Mouse (Mus musculus): ENCODE measurements around the gene Car11. TPM values are rescaled to one million over a fixed set of nuclear protein-coding genes. Genes with fewer than 3 reads are reported as not detected.

The Car11 gene
- not detected for total RNA-seq (2023)

GRCm38 (mm10) chr7:45699523-45700141, at the start of gene Car11:
TSS of gene Car11 (plus strand) at chr7:45699843.

GRCm38 (mm10) chr7:45666161-45666560, 33.5 kb upstream of the Car11 start, which contains the start of gene Fut2:
TSS of gene Fut2 (minus strand) at chr7:45666394.

GRCm38 (mm10) chr7:45683396-45684050, 16.1 kb upstream of the Car11 start, which contains the start of gene Ntn5:
TSS of gene Ntn5 (plus strand) at chr7:45684022.

GRCm38 (mm10) chr7:45693921-45694591, 5.6 kb upstream of the Car11 start, which contains the start of gene Sec1:
TSS of gene Sec1 (minus strand) at chr7:45694402.

GRCm38 (mm10) chr7:45704730-45705442, 5.2 kb downstream of the Car11 start, which contains the start of gene Dbp:
TSS of gene Dbp (plus strand) at chr7:45705088.

GRCm38 (mm10) chr7:45715090-45715708, 15.6 kb downstream of the Car11 start, which contains the start of gene Rpl18:
TSS of gene Rpl18 (plus strand) at chr7:45715457.

GRCm38 (mm10) chr7:45717918-45718297, 18.3 kb downstream of the Car11 start, which contains the start of gene Sphk2:
TSS of gene Sphk2 (minus strand) at chr7:45718002.

GRCm38 (mm10) chr7:45720413-45721233, 21.0 kb downstream of the Car11 start, which contains the start of gene Fam83e:
TSS of gene Fam83e (plus strand) at chr7:45721212.

GRCm38 (mm10) chr7:45725713-45726112, 26.1 kb downstream of the Car11 start, which contains the start of gene Spaca4:
TSS of gene Spaca4 (minus strand) at chr7:45725813.

Other genes with a start within 250 kb of the Car11 start
- gene Ftl1, start 240.0 kb upstream of the Car11 start, total RNA-seq (2023): 100 to 1,000 TPM; 609 to 629 TPM
- gene Bax, start 232.9 kb upstream of the Car11 start, total RNA-seq (2023): 100 to 1,000 TPM; 113 to 118 TPM
- gene Tulp2, start 218.0 kb upstream of the Car11 start, total RNA-seq (2023): not detected
- gene Gm45808, start 213.0 kb upstream of the Car11 start, total RNA-seq (2023): 1 to 10 TPM in 1 of 2 experiments, not detected in 1; 3.7 TPM
- 1 to 10 TPM; 3.3 to 5.3 TPM for gene Dhdh, start 211.0 kb upstream of the Car11 start, total RNA-seq (2023)
- 10 to 100 TPM; 78.3 to 83.7 TPM for gene Nucb1, start 189.4 kb upstream of the Car11 start, total RNA-seq (2023)
- gene Ppp1r15a, start 173.6 kb upstream of the Car11 start, total RNA-seq (2023): 1,000 to 10,000 TPM in 1 of 2 experiments, 100 to 1,000 TPM in 1; 780 to 1,130 TPM
- gene Plekha4, start 173.5 kb upstream of the Car11 start, total RNA-seq (2023): 1 to 10 TPM; 2.5 to 2.8 TPM
- gene Hsd17b14, start 144.9 kb upstream of the Car11 start, total RNA-seq (2023): 1 to 10 TPM in 1 of 2 experiments, not detected in 1; 8.0 TPM
- 10 to 100 TPM; 28.7 to 47.2 TPM for gene Bcat2, start 129.7 kb upstream of the Car11 start, total RNA-seq (2023)
- not detected for gene Fgf21, start 84.4 kb upstream of the Car11 start, total RNA-seq (2023)
- not detected for gene Fut1, start 82.6 kb upstream of the Car11 start, total RNA-seq (2023)
- not detected for gene Izumo1, start 78.0 kb upstream of the Car11 start, total RNA-seq (2023)
- gene Rasip1, start 72.4 kb upstream of the Car11 start, total RNA-seq (2023): not detected
- gene Mamstr, start 59.9 kb upstream of the Car11 start, total RNA-seq (2023): not detected
- gene Fut2, start 33.4 kb upstream of the Car11 start, total RNA-seq (2023): not detected
- gene Ntn5, start 15.8 kb upstream of the Car11 start, total RNA-seq (2023): not detected
- gene Sec1, start 5.4 kb upstream of the Car11 start, total RNA-seq (2023): not detected
- gene Dbp, start 5.2 kb downstream of the Car11 start, total RNA-seq (2023): 10 to 100 TPM; 18.5 to 23.3 TPM
- 1,000 to 10,000 TPM; 1,959 to 2,082 TPM for gene Rpl18, start 15.6 kb downstream of the Car11 start, total RNA-seq (2023)
- gene Sphk2, start 18.2 kb downstream of the Car11 start, total RNA-seq (2023): 10 to 100 TPM; 33.4 to 41.2 TPM
- gene Fam83e, start 21.4 kb downstream of the Car11 start, total RNA-seq (2023): under 1 TPM; 0.42 to 0.99 TPM
- not detected for gene Spaca4, start 26.0 kb downstream of the Car11 start, total RNA-seq (2023)
- under 1 TPM in 1 of 2 experiments, not detected in 1; 0.26 TPM for gene Lmtk3, start 83.9 kb downstream of the Car11 start, total RNA-seq (2023)
- gene Sult2b1, start 84.8 kb downstream of the Car11 start, total RNA-seq (2023): not detected
- 100 to 1,000 TPM; 108 to 146 TPM for gene Cyth2, start 114.7 kb downstream of the Car11 start, total RNA-seq (2023)
- gene Kcnj14, start 124.9 kb downstream of the Car11 start, total RNA-seq (2023): 1 to 10 TPM; 2.3 to 3.3 TPM
- gene Grwd1, start 131.1 kb downstream of the Car11 start, total RNA-seq (2023): 10 to 100 TPM; 27.9 to 32.7 TPM
- gene Kdelr1, start 172.9 kb downstream of the Car11 start, total RNA-seq (2023): 10 to 100 TPM; 60.0 to 71.8 TPM
- under 1 TPM; 0.38 to 0.47 TPM for gene Grin2d, start 178.5 kb downstream of the Car11 start, total RNA-seq (2023)
- gene Syngr4, start 196.9 kb downstream of the Car11 start, total RNA-seq (2023): not detected
- 10 to 100 TPM in 1 of 2 experiments, 1 to 10 TPM in 1; 7.6 to 10.8 TPM for gene Tmem143, start 197.1 kb downstream of the Car11 start, total RNA-seq (2023)
- gene Emp3, start 221.6 kb downstream of the Car11 start, total RNA-seq (2023): 100 to 1,000 TPM; 199 to 219 TPM
- gene Ccdc114, start 224.2 kb downstream of the Car11 start, total RNA-seq (2023): 1 to 10 TPM; 6.3 TPM

All from B cell, adult 67 days (primary cell).